Mouse (Mus musculus) kidney, postnatal 0 days (tissue): ENCODE measurements around the gene Mapt. TPM values are rescaled to one million over a fixed set of nuclear protein-coding genes. Genes with fewer than 3 reads are reported as not detected.

Source experiments
- ATAC-seq: fragments of 200-750 bp; cut with Nextera tagmentation; replicated peaks from 2 replicates; pipeline ENCODE4 v1.8.0; 2017; ENCODE audit warnings: low read depth, moderate number of reproducible peaks, moderate TSS enrichment, moderate library complexity; ENCODE audit not compliant: low FRiP score
- DNase-seq: peaks from one replicate; pipeline ENCODE4 v3.0.0-alpha.2; 2016; ENCODE audit warnings: low spot score
- H3K27ac ChIP-seq: fragments of 300-500 bp; sonication (generic); 2 replicates; pipeline ENCODE4 v1.5.1; 2014; ENCODE audit warnings: mild to moderate bottlenecking
- H3K27me3 ChIP-seq: fragments of 300-500 bp; sonication (generic); 2 replicates; pipeline ENCODE4 v1.6.1; 2014; ENCODE audit warnings: low read length, mixed read lengths; ENCODE audit not compliant: insufficient read depth
- H3K36me3 ChIP-seq: fragments of 300-500 bp; sonication (generic); 2 replicates; pipeline ENCODE4 v1.6.1; 2014; ENCODE audit warnings: low read length, mixed read lengths; ENCODE audit not compliant: insufficient read depth
- H3K4me1 ChIP-seq: fragments of 300-500 bp; sonication (generic); replicated peaks from 2 replicates; pipeline ENCODE4 v1.6.1; 2014; ENCODE audit warnings: antibody characterized with exemption, low read length, mixed read lengths; ENCODE audit not compliant: insufficient read depth
- H3K4me2 ChIP-seq: fragments of 300-500 bp; sonication (generic); 2 replicates; pipeline ENCODE4 v1.6.1; 2014; ENCODE audit warnings: mild to moderate bottlenecking, low read length, moderate library complexity, mixed read lengths
- H3K4me3 ChIP-seq: fragments of 300-500 bp; sonication (generic); replicated peaks from 2 replicates; pipeline ENCODE4 v1.5.1; 2014; ENCODE audit warnings: low read depth, low read length
- H3K9ac ChIP-seq: fragments of 300-500 bp; sonication (generic); 2 replicates; pipeline ENCODE4 v1.6.1; 2014; ENCODE audit warnings: low read depth, low read length
- H3K9me3 ChIP-seq: fragments of 300-500 bp; sonication (generic); replicated peaks from 2 replicates; pipeline ENCODE4 v1.6.1; 2016; ENCODE audit warnings: low read length, inconsistent platforms, mixed read lengths
- CTCF ChIP-seq: IDR thresholded peaks from 2 replicates; pipeline ENCODE4 v1.5.1; 2016; ENCODE audit warnings: antibody characterized with exemption, low read depth, mild to moderate bottlenecking, moderate library complexity
- WGBS: fragments of 180-500 bp; shearing (Covaris S2); extraction: QIAGEN DNeasy Blood & Tissue Kit; methylation state at CpG from one replicate; pipeline ENCODE4 v1.1.7; 2014; 5-methylcytosine and 5-hydroxymethylcytosine counted together
- polyA plus RNA-seq: library from polyadenylated mRNA; unstranded; fragments of >200 nt; fragmentation: Nextera tagmentation; extraction: Ambion mirVana; gene quantifications from 2 replicates; pipeline ENCODE4 v1.2.1, GENCODE M21; 2015

Gene Mapt
- polyA plus RNA-seq, 1 experiment from 2014 or later: 6.7 TPM

GRCm38 (mm10) chr11:104278222-104278621 lies 47.0 kb downstream of the Mapt start:
- no peak overlapping the region for H3K9ac ChIP-seq
- WGBS: 5% methylated on average over 20 of the region's 20 CpGs
- DNase-seq: peak; percentile 69
- no peak overlapping the region for H3K4me3 ChIP-seq
- H3K4me1 ChIP-seq: no peaks in the 10 kb centered on the region
- peak; percentile 71 for TF ChIP-seq CTCF
- H3K27me3 ChIP-seq: no peaks in the 10 kb centered on the region
- ATAC-seq: no peak; the same call in 1 of the 2 replicates
- peak overlapping the region; percentile 17; the same call in 1 of the 2 replicates for H3K4me2 ChIP-seq
- no peaks in the 10 kb centered on the region for H3K9me3 ChIP-seq
- H3K36me3 ChIP-seq: no peaks in the 10 kb centered on the region
- H3K27ac ChIP-seq: no peak overlapping the region

GRCm38 (mm10) chr11:104279049-104279448 lies 47.9 kb downstream of the Mapt start:
- Histone ChIP-seq H3K27ac (no peak overlapping the region), H3K36me3 (no peaks in the 10 kb centered on the region), H3K27me3 (no peaks in the 10 kb centered on the region), H3K4me2 (no peak overlapping the region), H3K9ac (no peak overlapping the region), H3K4me1 (no peaks in the 10 kb centered on the region), H3K9me3 (no peaks in the 10 kb centered on the region), H3K4me3 (no peak overlapping the region)
- ATAC-seq (no peak), DNase-seq (no peak)
- no peak for TF ChIP-seq CTCF
- 71% methylated on average over 4 of the region's 4 CpGs for WGBS

- Histone ChIP-seq H3K27me3 (no peaks in the 10 kb centered on the region), H3K27ac (no peak overlapping the region), H3K9ac (no peak overlapping the region), H3K36me3 (no peaks in the 10 kb centered on the region), H3K4me1 (no peaks in the 10 kb centered on the region), H3K9me3 (no peaks in the 10 kb centered on the region), H3K4me3 (no peak overlapping the region), H3K4me2 (no peak overlapping the region)
- no peak for ATAC-seq
- no peak for DNase-seq
- WGBS: 53% methylated on average over 3 of the region's 3 CpGs
- TF ChIP-seq CTCF: no peak
These were observed 48.3 kb downstream of the Mapt start for GRCm38 (mm10) chr11:104279538-104279937.

- H3K4me2 ChIP-seq: no peak overlapping the region
- 75% methylated on average over 5 of the region's 5 CpGs for WGBS
- ATAC-seq: no peak
- no peak overlapping the region for H3K4me3 ChIP-seq
- no peaks in the 10 kb centered on the region for H3K4me1 ChIP-seq
- no peaks in the 10 kb centered on the region for H3K9me3 ChIP-seq
- DNase-seq: no peak
- no peak for TF ChIP-seq CTCF
- no peaks in the 10 kb centered on the region for H3K36me3 ChIP-seq
- no peak overlapping the region for H3K9ac ChIP-seq
- no peaks in the 10 kb centered on the region for H3K27me3 ChIP-seq
- H3K27ac ChIP-seq: no peak overlapping the region
These were observed 50.3 kb downstream of the Mapt start for GRCm38 (mm10) chr11:104281501-104281900.

- no peak overlapping the region for H3K4me3 ChIP-seq
- ATAC-seq: no peak
- DNase-seq: no peak
- H3K4me1 ChIP-seq: 0 out of 2 replicates have a peak, but pooled peaks cover 3% of the 10 kb centered on the region
- WGBS: 95% methylated on average over 18 of the region's 18 CpGs
- no peaks in the 10 kb centered on the region for H3K27me3 ChIP-seq
- TF ChIP-seq CTCF: no peak
- no peaks in the 10 kb centered on the region for H3K9me3 ChIP-seq
- H3K9ac ChIP-seq: no peak overlapping the region
- H3K36me3 ChIP-seq: no peaks in the 10 kb centered on the region
- H3K27ac ChIP-seq: no peak overlapping the region
- H3K4me2 ChIP-seq: no peak overlapping the region
These were observed 55.9 kb downstream of the Mapt start for GRCm38 (mm10) chr11:104287113-104287512.

- 38% methylated on average over 6 of the region's 6 CpGs for WGBS
These were observed 57.6 kb downstream of the Mapt start for GRCm38 (mm10) chr11:104288835-104289198.

More at GRCm38 (mm10) chr11:104288835-104289198, 57.6 kb downstream of the Mapt start:
- Histone ChIP-seq H3K9me3 (no peaks in the 10 kb centered on the region), H3K4me3 (no peak overlapping the region), H3K36me3 (no peaks in the 10 kb centered on the region), H3K9ac (no peak overlapping the region), H3K4me2 (no peak overlapping the region), H3K4me1 (0 out of 2 replicates have a peak, but pooled peaks cover 3% of the 10 kb centered on the region), H3K27ac (peak overlapping the region; percentile 15; the same call in 1 of the 2 replicates), H3K27me3 (no peaks in the 10 kb centered on the region)
- peak; percentile 40 for ATAC-seq
- peak; percentile 18 for DNase-seq
- no peak for TF ChIP-seq CTCF
